Mouse (Mus musculus) B cell, adult 2 months (primary cell): ENCODE measurements around the gene Ssbp3.

ENCODE experiments used
- DNase-seq, 2 experiments: peaks; one replicate each; pipeline ENCODE4 v3.0.0; 2022

Ssbp3 gene

DNA sequence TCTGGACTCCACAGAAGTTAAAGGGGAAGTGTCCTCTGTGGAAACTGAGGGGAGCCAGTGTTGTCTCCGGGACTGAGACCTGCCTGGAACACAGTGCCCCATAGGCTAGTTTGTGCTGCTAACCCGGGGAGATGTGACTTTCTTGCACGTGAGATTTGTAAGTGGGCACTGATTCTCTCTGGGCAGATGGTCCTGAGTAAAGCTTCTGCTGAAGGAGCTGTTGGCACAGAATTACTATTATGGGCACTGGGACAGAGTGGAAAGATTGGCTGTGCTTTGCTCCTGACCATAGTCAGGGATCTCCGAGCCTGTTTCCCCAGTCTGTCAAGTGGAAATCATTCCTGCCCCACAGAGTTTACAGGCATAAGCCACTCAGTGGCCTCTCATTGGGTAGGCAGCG is 83.8 kb downstream of the Ssbp3 start:
- no peak for DNase-seq

DNA sequence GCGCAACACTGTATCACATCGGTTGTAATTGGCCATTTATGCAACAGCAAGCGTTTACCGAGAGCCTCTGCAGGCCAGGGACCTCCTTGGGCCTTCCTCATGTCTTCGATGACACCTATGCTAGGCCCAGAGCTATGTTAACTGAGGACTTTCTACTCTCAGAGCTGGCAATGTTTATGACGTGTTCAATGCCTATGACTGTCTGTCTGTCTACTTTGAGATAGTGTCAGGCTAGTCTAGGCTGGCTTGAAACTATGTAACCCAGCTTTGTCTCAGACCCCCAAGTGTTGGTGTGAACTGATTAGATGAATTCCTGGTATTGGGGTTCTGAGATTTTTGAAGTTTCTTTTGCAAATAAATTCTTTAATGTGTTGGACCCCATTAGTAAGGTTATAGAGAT is 84.6 kb downstream of the Ssbp3 start:
- no peak for DNase-seq

DNA sequence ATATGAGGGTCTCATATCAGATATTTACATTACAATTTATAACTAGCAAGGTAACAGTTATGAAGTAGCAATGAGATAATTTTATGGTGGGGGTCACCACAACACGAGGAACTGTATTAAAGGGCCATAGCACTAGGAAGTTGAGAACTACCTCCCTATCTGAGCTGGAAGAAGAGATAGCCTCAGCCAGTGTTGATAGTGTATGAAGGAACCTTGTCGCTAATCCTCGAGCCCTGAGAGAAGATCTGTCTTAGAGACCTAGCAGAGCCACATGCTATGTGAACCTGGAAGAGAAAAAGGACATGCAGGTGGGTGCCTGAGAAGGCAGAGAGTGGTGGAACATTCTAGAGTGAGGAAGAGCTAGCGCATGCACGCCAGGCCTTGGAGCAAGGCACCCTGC is 85.0 kb downstream of the Ssbp3 start:
- DNase-seq = no peak

DNA sequence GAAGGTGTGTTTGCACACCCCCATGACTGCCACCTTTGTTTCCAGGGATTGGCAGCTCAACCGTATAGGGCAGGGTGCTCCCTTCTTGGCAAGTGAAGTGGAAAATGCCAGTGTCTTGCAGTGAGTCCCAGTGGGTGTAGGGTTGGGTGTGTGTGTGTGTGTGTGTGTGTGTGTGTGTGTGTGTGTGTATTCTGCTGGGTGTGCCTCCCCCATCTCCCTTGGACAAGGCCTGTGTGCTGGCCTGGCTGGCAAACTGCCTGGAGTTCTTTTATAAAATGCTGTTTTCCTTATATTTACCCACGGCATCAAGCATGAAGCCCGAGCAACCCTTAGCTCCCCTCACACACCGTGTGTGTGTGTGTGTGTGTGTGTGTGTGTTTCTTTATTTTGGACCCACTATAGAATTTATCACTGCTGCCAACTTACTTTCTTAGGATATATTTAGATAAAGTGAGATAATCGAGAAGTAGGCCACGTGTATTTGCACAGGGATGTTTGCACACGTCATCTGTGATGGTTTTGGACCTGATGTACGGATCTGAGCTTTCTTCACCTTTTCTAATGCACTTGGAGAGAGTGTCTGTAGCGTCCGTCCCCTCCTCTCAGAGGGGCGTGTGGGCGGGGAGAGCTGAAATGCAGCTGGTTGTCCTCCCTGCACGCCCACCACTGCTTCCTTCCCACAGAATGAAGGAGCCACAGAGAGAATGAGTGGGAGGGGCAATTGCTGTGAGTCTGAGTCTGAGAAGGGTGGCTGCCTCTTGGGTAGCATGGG is 86.0 kb downstream of the Ssbp3 start:
- no peak for DNase-seq

DNA sequence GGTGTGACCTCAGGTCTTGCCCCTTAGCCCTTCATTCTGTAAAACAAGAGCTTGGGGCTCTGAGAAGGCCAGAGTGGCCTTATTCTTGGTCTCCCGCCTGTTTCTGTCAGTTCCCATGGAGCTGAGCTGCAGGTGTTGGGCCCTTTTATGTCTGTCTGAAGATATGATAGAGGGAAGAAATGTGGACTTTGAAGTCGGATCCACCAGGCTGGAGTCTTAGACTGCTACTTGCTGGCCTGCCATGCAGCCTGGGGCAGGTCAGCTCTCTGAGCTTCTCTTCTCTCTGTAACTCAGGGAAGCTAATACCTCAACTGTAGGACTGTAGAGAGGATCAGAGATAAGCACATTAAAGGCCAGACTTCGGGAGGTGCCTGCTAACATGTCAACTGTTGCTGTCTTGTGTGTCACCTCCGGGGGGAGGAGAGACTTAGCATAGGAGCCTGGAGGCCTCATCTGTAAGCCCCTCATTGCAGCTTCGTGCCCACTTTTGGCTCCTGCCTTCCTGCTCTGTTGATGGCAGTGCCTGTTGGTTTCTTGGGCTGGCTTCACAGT is 90.8 kb downstream of the Ssbp3 start:
- no peak for DNase-seq

DNA sequence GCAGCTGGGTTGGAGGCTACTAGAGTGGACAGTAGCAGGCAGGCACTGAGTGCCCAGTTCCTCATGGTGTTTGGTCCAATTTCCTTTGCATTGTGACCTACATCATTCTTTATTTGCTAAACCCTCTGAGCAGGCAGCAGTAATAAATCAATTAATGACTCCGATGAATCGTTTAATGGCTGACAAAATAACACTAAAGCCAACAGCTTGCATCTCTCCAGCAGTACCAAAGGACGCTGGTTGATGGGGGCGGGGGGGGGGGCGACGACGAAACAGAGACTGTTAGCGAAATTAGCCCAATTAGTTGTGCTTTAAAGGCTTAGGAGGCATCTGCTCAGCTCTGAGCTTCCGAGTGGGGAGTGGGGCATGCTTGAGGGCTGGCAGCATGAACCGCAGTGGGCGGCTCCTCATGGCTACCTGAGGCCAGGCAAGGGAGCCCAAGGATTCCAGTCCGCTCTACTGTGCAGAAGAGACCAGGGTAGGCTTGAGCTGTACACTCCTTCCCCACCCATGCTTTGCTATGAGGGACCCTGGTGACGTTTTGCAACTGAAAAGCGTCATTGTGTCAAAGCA is 91.5 kb downstream of the Ssbp3 start:
- DNase-seq = no peak

DNA sequence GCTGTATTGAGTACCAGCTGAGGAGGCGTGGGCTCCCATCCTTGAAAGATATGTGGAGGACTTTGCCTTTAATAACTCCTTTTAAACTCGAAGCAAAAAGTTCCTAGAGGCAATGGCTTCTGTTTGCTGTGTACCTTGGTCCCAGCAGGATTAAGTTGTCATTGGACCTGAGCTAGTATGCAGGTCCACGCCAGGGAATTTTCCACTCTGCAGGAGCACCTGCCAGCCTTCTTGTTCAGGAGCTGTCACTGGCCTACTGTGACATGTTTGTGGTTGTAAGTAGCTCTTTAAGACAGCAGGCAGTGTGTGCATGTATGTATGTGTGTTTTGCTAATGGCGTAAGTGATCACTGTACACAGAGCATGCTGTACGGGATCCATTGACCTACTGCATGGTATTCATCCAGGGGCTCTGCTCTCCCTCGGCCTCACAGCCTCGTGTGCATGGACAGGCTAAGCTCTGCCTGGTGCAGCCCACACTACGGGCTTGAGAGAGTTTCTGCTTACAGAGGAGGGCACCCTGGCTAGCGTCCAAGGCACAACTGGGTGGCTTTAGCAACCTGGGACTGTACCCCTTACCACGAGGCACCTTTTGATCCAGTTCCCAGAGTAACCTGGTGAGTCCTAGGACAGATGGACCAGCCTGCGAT is 92.1 kb downstream of the Ssbp3 start:
- DNase-seq = no peak

DNA sequence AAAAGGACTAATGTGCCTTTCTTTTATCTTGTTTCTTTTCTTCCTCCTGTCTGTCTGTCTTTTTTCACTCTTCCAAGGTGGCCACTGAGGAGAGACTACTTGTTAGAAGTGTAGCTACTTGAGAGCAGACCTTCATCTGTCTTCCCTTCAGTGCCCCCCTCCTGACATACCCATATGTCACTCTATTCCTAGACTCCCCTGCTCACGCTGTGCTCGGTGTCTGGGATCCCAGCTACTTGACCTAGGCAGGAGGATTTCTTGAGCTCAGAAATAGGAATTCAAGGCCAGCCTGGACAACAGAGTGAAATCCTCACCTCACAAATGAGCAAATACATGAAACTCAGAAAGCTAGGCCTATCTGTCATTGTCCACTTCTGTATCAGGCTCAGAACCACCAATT is 92.7 kb downstream of the Ssbp3 start:
- no peak for DNase-seq

DNA sequence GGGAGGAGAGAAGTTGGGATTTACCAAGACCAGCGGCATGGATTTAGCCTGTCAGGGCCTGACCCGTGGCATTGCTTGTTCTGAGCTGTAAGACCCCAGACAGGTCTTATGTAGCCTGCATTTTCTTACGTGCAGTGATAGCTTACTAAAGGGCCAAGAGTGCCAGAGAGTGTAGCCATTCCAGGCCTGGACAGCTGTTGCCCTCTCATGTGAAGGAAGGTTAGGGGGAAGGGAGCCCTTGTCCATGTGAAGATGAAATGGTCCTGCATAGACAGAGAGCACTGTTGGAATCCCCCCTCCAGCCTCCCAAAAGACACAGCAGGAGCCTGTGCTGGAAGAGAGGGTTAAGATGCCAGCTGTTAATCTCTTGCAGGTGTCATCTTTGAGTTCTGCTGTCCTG is 93.3 kb downstream of the Ssbp3 start:
- DNase-seq = no peak

DNA sequence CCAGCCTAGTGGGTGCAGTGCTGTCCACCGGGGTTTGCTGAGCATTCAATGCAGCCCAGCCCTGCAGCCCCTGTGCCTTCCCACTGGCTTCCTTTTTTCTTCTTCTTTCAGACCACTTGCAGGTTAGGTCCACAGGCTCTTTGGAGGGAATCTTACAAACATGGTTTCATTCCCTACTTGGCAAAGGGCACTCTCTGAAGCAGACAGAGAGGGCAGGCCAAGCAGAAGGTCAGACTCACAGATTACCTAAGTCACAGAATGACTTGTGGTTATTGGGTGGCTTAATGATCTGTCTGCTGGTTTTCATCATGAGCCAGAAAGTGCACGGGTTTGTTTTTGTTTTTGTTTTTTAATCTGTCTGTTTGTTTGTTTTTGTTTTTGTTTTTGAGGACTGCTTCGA is 93.8 kb downstream of the Ssbp3 start:
- no peak for DNase-seq

DNA sequence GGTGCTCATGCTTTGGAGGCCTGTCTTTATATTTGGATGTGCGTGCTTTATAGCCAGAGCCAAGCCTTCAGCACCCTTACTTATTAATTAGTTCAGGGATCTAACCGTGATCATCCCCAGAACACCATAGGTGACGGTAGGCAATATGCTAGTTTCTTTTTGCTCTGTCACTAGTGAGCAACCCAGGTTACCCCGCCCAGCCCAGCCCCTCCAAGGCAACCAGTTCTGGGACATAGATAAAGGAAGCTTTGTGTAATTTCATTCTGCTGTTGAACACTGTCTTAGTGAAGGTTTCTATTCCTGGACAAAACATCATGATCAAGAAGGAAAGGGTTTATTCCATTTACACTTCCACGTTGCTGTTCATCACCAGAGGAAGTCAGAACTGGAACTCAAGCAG is 94.7 kb downstream of the Ssbp3 start:
- no peak for DNase-seq

DNA sequence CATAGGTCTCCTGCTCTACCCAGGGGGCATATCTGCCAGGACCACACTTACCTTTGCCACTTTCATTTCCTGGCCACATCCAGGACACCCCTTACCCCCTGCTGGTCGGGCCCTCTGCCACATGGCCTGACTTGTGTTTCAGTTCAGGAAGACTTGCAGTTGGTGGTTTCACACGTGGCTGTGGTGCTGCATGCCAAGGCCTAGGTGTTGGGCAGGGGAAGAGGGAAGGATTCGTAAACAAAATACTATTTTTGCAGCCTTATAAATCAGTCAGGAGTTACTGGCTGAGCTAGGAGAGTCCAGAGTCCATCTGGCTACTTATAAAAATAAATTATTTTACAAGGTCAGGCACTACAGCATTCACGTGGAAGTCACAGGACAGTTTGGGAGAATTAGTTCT is 95.7 kb downstream of the Ssbp3 start:
- no peak for DNase-seq

DNA sequence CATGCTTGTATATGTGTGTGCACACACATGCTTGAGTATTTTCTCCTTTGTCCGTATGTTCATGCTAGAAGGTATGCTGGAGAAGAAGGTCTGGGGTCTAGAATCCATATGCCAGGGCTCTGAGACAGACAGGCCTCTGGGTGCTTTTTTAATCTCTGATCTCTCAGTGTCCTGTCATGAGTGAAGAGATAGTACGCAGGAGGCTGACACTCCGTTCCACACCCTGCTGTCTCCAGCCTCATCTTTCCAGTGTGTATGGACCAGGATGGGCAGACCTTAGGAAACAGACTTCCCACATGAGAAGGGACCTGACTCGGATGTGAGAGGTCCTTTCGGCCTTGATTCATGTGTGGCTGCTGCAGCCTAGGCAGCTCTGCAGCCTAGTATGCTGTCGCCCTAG is 96.3 kb downstream of the Ssbp3 start:
- no peak for DNase-seq

DNA sequence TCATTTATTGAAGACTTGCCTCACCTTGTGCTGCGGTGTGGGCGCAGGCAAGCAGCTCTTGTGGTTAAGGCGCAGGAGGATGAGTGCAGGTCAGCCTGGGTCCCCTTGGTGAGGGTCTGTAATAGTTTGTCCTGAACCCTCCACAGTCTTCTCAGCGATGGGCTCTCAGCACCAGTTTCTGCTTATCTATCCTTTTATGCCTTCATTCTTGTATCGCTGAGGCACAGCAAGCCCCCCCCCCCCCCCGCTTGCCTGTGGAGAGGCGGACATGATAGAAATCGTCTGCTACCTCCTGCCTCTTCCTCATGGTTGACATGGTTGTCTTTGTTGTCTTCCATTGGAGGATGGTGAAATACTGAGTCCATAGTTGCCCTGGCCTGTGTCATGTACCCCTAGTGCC is 96.9 kb downstream of the Ssbp3 start:
- no peak for DNase-seq

DNA sequence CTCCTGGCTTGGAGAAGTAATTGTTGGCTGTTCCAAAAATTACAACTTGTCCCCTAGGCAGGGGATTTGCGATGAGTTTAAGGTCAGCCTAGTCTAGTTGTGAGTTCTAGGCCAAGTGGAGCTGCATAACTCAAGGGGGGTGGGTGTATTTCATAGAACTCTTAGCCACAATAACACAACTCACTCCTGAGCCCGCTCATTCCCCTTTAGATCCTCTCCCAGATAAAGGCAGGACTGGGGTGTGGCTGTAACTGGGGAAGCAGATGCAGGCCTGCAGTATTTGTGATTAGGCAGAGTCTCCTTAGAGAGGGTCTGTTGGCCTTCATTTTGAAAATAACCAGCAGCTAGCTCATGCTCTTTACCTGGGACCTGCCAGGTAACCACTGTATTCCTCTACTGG is 97.7 kb downstream of the Ssbp3 start:
- DNase-seq = no peak

DNA sequence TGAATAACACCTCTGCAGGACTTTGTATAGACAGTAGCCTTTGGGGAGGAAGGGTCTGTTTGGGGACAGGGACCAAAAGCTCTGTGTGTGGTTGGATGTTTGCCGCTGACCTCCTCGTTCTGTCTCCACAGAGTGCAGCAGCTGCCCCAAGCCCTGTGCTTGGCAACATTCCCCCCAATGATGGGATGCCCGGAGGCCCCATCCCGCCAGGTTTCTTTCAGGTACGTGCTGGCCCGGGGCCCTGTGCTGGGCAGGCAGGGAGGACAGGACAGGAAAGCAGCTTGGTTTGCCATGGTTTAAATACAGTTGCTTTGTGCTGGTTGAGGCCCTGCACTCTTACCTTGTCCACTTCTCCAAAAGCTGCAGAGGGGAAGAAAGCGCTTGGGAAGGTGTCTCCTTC is 99.0 kb downstream of the Ssbp3 start:
- no peak for DNase-seq

DNA sequence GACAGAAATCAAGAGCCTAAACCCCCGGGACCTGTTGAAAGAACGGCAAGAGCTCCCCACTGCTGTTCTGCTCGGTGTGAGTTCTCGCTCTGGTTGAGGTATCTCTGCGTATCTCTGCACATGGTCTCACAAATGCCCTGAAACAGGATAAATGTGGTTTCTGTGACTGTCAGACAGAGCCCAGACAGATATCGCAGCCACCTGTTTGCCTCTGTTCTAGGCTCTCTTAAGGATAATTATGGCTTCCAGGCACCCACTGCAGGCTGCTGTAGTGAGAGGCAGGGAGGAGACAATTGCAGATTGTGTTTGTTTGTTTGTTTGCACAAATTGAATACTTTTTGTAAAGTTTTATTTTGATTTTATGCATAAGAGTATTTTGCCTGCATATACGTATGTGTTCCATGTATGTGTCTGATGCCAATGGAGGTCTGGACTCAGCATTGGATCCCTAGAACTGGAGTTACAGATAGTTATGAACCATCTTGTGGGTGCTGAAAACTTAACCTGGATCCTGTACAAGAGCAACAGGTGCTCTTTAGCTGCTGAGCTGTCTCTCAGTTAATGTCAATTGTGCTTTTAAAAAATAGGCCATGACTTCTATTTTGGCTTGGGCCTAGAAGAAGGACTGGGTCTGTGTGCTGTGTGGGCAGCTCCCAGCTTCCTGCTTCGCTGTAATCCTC is 101.0 kb downstream of the Ssbp3 start:
- DNase-seq = no peak

DNA sequence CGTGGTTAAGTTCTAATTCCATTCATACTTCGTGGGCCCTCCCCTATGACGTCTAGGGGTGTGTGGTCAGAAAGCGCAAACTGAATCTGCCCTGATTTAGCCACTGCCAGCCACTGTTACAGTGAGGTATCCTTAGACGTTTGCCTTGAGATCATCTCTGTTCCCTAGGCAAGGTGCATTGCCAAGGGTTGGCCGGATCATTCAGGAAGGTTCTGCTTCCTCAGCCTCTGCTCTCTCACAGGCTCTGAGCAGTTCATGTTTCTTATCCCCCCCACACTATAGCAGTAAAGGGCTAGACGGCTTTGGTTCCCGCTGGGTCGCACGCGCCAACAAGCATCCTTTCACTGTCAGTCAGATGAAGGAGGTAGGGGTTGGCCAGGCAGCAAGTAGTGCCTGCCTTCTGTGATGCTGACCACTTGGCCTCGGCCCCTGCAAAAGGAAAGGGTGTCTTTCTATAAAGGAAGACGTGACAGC is 101.5 kb downstream of the Ssbp3 start:
- no peak for DNase-seq

DNA sequence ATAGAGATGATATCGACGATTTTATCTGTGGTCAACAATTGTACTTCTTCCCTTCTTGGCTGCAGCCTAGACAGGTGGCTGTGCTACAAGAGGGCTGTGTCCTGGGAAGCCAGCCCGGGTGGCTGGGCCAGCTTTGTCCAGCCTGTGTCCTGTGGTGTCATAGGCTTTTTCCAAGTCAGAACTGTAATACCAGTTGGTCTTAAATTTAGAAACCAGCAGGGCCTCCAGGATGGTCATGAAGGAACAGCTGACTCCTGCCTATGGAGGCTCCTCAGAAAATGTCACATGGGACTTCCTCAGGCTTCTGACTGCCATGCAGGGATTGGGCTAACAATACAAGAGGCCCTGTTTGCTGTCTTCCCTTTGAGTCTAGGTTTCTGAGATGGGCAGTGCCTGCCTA is 102.1 kb downstream of the Ssbp3 start:
- DNase-seq = no peak

DNA sequence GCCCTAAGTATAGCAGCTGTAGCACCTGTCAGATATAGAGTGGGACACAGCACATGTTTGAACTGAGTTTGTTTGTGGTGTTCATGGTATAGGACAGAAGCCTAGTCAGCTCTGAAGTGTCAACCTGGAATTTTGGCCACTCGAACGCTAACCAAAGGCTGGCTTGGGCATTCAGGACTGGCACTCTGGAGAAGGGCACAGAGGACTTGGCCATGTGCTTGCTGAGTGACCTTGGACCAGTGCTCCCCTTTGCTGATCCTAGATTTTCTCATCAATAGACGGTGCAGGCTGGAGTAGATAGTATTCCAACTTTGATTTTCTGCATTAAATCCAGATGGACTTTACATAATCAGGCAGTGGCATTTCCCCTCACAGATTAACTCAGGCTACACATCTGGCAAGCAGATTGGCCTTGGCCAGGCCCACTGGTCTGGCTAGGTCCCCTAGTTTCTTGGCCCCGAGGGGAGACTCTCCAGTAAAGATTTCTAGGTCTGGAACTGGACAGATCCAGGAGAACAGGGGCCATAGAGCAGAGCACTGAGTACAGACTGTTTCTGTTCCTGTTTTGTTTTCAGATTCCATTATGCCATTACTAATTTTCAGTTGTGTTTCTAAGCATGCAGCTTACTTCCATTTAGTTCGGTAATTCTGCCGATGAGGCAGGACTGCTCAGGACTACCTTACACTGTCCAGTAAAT is 102.8 kb downstream of the Ssbp3 start:
- no peak for DNase-seq

DNA sequence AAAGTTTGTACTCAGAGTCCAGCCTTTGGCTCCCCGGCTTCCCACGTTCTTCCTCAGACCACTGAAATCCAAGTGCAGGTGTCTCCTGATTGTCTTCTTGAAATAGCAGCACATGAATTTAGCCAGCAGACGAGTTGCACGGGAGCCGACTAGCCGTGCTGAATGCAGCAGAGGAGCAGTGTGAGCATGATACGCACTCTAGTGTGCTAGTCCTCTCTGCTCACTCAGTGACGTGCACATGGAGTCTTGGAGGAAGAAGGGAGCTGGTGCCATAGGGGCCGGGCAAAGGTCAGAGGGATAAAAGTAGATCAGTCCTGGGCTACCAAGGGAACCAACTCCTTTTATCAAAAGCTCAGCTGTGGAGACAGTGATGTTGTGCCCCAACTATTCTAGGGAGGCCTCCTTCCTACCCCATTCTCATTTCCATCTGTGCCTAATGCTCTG is 103.3 kb downstream of the Ssbp3 start:
- no peak for DNase-seq

DNA sequence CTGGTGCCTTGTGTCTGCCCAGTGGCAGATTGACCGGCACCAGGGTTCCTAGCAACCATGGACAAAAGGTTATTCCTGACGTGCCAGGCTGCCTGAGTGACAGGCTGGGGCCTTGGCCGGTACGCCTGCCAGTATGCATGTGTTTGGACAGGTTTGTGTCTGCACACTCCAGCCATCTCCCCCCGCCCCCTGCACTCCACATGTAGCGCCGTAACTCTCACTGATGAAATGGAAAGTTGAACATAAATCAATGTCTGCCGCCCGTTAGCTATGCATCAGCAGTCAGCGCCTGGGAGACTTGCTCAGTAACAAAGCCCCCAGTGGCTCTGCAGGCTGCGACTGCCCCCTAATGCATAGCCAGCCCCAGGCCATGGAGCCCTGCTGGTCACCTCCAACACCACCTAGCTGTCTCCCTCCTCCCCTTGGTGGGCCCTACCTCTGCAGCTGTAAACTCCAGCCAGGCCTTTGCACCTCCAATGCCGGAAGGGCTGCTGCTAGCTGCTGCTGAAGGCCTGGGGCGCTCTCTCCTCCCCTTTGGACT is 105.5 kb downstream of the Ssbp3 start:
- no peak for DNase-seq

DNA sequence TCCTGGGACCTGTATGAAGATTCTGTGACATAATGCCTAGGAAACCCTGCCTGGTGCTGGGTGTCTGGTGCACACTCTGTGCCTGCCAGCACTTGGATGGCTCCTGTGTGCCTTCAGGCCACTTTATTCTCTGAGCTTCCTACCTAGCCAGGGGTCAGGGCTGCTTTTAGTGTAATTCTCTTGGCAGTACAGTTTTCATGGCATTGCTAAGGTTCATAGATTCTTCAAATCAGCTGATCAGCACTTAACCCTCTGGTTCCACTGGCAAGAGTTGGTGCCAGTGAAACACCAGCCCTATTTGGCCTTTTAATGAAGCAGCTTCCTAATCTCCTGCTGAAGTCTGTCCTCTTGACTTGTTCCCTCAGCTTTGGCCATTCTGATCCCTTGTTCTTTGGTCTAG is 106.8 kb downstream of the Ssbp3 start:
- no peak for DNase-seq
